Mouse (Mus musculus): ENCODE measurements around the gene Zfp410. TPM values are rescaled to one million over a fixed set of nuclear protein-coding genes. Genes with fewer than 3 reads are reported as not detected.
"Not testable (repeated sequence)": the region's sequence is repeated elsewhere in the genome, so short reads cannot be mapped to it uniquely, and the experiment has no call there.

Gene Zfp410
- polyA plus RNA-seq, 1 experiment from 2014 or later = 99.3 TPM

- Histone ChIP-seq H3K4me1 (no peaks in the 10 kb centered on the region), H3K27me3 (no peaks in the 10 kb centered on the region), H3K4me3 (no peak overlapping the region), H3K36me3 (peaks cover 25% of the 10 kb centered on the region), H3K4me2 (replicated peaks) (no peak overlapping the region), H3K9me3 (replicated peaks) (no peaks in the 10 kb centered on the region), H3K27ac (no peak overlapping the region), H3K9ac (no peak overlapping the region)
- WGBS = 94% methylated on average over 6 of the region's 6 CpGs
- ATAC-seq (ENCODE audit: low FRiP score) = no peak
Measured at GRCm38 (mm10) chr12:84297851-84298250, 18.8 kb upstream of the Zfp410 start.

- ATAC-seq (ENCODE audit: low FRiP score) = no peak
- Histone ChIP-seq H3K4me2 (replicated peaks) (no peak overlapping the region), H3K9me3 (replicated peaks) (no peaks in the 10 kb centered on the region), H3K36me3 (peaks cover 17% of the 10 kb centered on the region), H3K4me3 (no peak overlapping the region), H3K9ac (no peak overlapping the region), H3K4me1 (no peaks in the 10 kb centered on the region), H3K27me3 (no peaks in the 10 kb centered on the region), H3K27ac (no peak overlapping the region)
- 92% methylated on average over 2 of the region's 2 CpGs for WGBS
Measured at GRCm38 (mm10) chr12:84299265-84299664, 17.4 kb upstream of the Zfp410 start.

GRCm38 (mm10) chr12:84304101-84304500, 12.6 kb upstream of the Zfp410 start:
- Histone ChIP-seq H3K9me3 (replicated peaks) (no peaks in the 10 kb centered on the region), H3K4me1 (no peaks in the 10 kb centered on the region), H3K36me3 (peaks cover 16% of the 10 kb centered on the region; the same call in 1 of the 2 replicates), H3K27ac (no peak overlapping the region), H3K27me3 (no peaks in the 10 kb centered on the region), H3K4me3 (no peak overlapping the region), H3K4me2 (replicated peaks) (no peak overlapping the region), H3K9ac (no peak overlapping the region)
- 93% methylated on average over 5 of the region's 5 CpGs for WGBS
- ATAC-seq (ENCODE audit: low FRiP score) = no peak

- Histone ChIP-seq H3K9ac (no peak overlapping the region), H3K4me2 (replicated peaks) (no peak overlapping the region), H3K27me3 (no peaks in the 10 kb centered on the region), H3K4me1 (no peaks in the 10 kb centered on the region), H3K4me3 (no peak overlapping the region), H3K9me3 (replicated peaks) (no peaks in the 10 kb centered on the region), H3K27ac (no peak overlapping the region), H3K36me3 (peaks cover 12% of the 10 kb centered on the region; the same call in 1 of the 2 replicates)
- 80% methylated on average over 1 of the region's 1 CpGs for WGBS
- ATAC-seq (ENCODE audit: low FRiP score) = no peak
Measured at GRCm38 (mm10) chr12:84304554-84304953, 12.1 kb upstream of the Zfp410 start.

GRCm38 (mm10) chr12:84311306-84311705, 5.3 kb upstream of the Zfp410 start:
- Histone ChIP-seq H3K27ac (no peak overlapping the region), H3K27me3 (no peaks in the 10 kb centered on the region), H3K4me1 (peaks cover 5% of the 10 kb centered on the region), H3K4me3 (no peak overlapping the region), H3K9ac (no peak overlapping the region), H3K9me3 (replicated peaks) (no peaks in the 10 kb centered on the region), H3K36me3 (peaks cover 4% of the 10 kb centered on the region; the same call in 1 of the 2 replicates), H3K4me2 (replicated peaks) (no peak overlapping the region)
- no peak for ATAC-seq (ENCODE audit: low FRiP score)
- WGBS = 75% methylated on average over 4 of the region's 5 CpGs

GRCm38 (mm10) chr12:84316006-84316405, 646 bp upstream of the Zfp410 start:
- Histone ChIP-seq H3K9ac (peak overlapping the region; percentile 92), H3K4me3 (peak overlapping the region; percentile 88), H3K36me3 (no peaks in the 10 kb centered on the region), H3K27me3 (no peaks in the 10 kb centered on the region), H3K4me1 (peaks cover 21% of the 10 kb centered on the region), H3K9me3 (replicated peaks) (no peaks in the 10 kb centered on the region), H3K27ac (peak overlapping the region; percentile 93; the same call in 1 of the 2 replicates), H3K4me2 (replicated peaks) (peak overlapping the region; percentile 57)
- 49% methylated on average over 7 of the region's 7 CpGs for WGBS
- no peak for ATAC-seq (ENCODE audit: low FRiP score)

GRCm38 (mm10) chr12:84327111-84327512, 10.5 kb downstream of the Zfp410 start:
- no peak overlapping the region for H3K4me2 ChIP-seq (replicated peaks)
- no peaks in the 10 kb centered on the region for H3K4me1 ChIP-seq
- H3K27me3 ChIP-seq = no peaks in the 10 kb centered on the region
- no peak overlapping the region for H3K9ac ChIP-seq
- ATAC-seq (ENCODE audit: low FRiP score) = no peak
- no peaks in the 10 kb centered on the region for H3K9me3 ChIP-seq (replicated peaks)
- peaks cover 66% of the 10 kb centered on the region for H3K36me3 ChIP-seq
- no peak overlapping the region for H3K4me3 ChIP-seq
- no peak overlapping the region for H3K27ac ChIP-seq
- 85% methylated on average over 4 of the region's 4 CpGs for WGBS

GRCm38 (mm10) chr12:84336963-84337625, 20.4 kb downstream of the Zfp410 start:
- Histone ChIP-seq H3K4me3 (no peak overlapping the region), H3K4me1 (no peaks in the 10 kb centered on the region), H3K9ac (no peak overlapping the region), H3K27me3 (no peaks in the 10 kb centered on the region), H3K36me3 (peaks cover 80% of the 10 kb centered on the region), H3K27ac (no peak overlapping the region), H3K9me3 (replicated peaks) (no peaks in the 10 kb centered on the region), H3K4me2 (replicated peaks) (no peak overlapping the region)
- 92% methylated on average over 11 of the region's 11 CpGs for WGBS
- ATAC-seq (ENCODE audit: low FRiP score) = no peak

GRCm38 (mm10) chr12:84347192-84347591, 30.5 kb downstream of the Zfp410 start:
- Histone ChIP-seq H3K4me3 (no peak overlapping the region), H3K36me3 (peaks cover 61% of the 10 kb centered on the region), H3K27ac (no peak overlapping the region), H3K4me1 (no peaks in the 10 kb centered on the region), H3K4me2 (replicated peaks) (no peak overlapping the region), H3K27me3 (no peaks in the 10 kb centered on the region), H3K9me3 (replicated peaks) (no peaks in the 10 kb centered on the region), H3K9ac (no peak overlapping the region)
- 41% methylated on average over 2 of the region's 2 CpGs for WGBS
- no peak for ATAC-seq (ENCODE audit: low FRiP score)

- H3K4me3 ChIP-seq; H3K9me3 ChIP-seq (replicated peaks); H3K27ac ChIP-seq; ATAC-seq (ENCODE audit: low FRiP score); H3K4me2 ChIP-seq (replicated peaks); H3K9ac ChIP-seq; H3K27me3 ChIP-seq: not testable (repeated sequence)
- WGBS = 90% methylated on average over 2 of the region's 2 CpGs
- peaks cover 37% of the 10 kb centered on the region for H3K36me3 ChIP-seq
- H3K4me1 ChIP-seq = peaks cover 18% of the 10 kb centered on the region
Measured at GRCm38 (mm10) chr12:84358699-84359098, 42.0 kb downstream of the Zfp410 start.

GRCm38 (mm10) chr12:84361555-84362489, 45.2 kb downstream of the Zfp410 start, which contains the start of the genes Coq6 and Fam161b:
TSS of gene Coq6 (plus strand) at chr12:84361657.
TSS of gene Fam161b (minus strand) at chr12:84361833.
- Histone ChIP-seq H3K9me3 (replicated peaks) (no peaks in the 10 kb centered on the region), H3K4me1 (peaks cover 18% of the 10 kb centered on the region), H3K36me3 (peaks cover 7% of the 10 kb centered on the region), H3K9ac (peak within 1 kb of the TSS; percentile 84), H3K27ac (peak within 1 kb of the TSS; percentile 64), H3K4me2 (replicated peaks) (peak within 1 kb of the TSS; percentile 72), H3K4me3 (peak within 1 kb of the TSS; percentile 97), H3K27me3 (no peaks in the 10 kb centered on the region)
- under 1% methylated on average over 51 of the region's 51 CpGs for WGBS
- peak; percentile 99 for ATAC-seq (ENCODE audit: low FRiP score)

GRCm38 (mm10) chr12:84362872-84363271, 46.2 kb downstream of the Zfp410 start:
- Histone ChIP-seq H3K9me3 (replicated peaks) (no peaks in the 10 kb centered on the region), H3K27me3 (no peaks in the 10 kb centered on the region), H3K4me2 (replicated peaks) (peak overlapping the region; percentile 72), H3K4me1 (peaks cover 18% of the 10 kb centered on the region), H3K4me3 (peak overlapping the region; percentile 97), H3K36me3 (peaks cover 10% of the 10 kb centered on the region; the same call in 1 of the 2 replicates), H3K9ac (peak overlapping the region; percentile 84; the same call in 1 of the 2 replicates), H3K27ac (no peak overlapping the region)
- ATAC-seq (ENCODE audit: low FRiP score) = no peak
- 78% methylated on average over 2 of the region's 2 CpGs for WGBS
